Mouse (Mus musculus) lung, adult 2 months (tissue): ENCODE measurements around the gene Gm7324. TPM values are rescaled to one million over a fixed set of nuclear protein-coding genes. Genes with fewer than 3 reads are reported as not detected.
"Not testable (repeated sequence)": the region's sequence is repeated elsewhere in the genome, so short reads cannot be mapped to it uniquely, and the experiment has no call there.

Source experiments
- DNase-seq: peaks from one replicate; pipeline ENCODE4 v3.0.0; 2022
- H3K4me1 ChIP-seq: fragments of 200-500 bp; 2 replicates; pipeline ENCODE4 v1.6.1; 2011; ENCODE audit warnings: low read length; ENCODE audit not compliant: control insufficient read depth, insufficient read depth
- H3K4me3 ChIP-seq: fragments of 200-500 bp; replicated peaks from 2 replicates; pipeline ENCODE3; 2011; ENCODE audit warnings: low read depth, mild to moderate bottlenecking, control low read depth, low read length; ENCODE audit errors: extremely low read depth
- WGBS: fragments of 180-500 bp; shearing (Covaris S2); methylation state at CpG from one replicate; pipeline ENCODE4 v1.1.7; 2018; 5-methylcytosine and 5-hydroxymethylcytosine counted together
- polyA plus RNA-seq: library from polyadenylated mRNA; depleted of rRNA; stranded (reverse); fragments of >200 nt; gene quantifications from 2 replicates; pipeline ENCODE4 v1.2.3, GENCODE M21; 2012; rRNA removed

Gm7324 gene
- polyA plus RNA-seq: not detected in 2 replicates

DNA sequence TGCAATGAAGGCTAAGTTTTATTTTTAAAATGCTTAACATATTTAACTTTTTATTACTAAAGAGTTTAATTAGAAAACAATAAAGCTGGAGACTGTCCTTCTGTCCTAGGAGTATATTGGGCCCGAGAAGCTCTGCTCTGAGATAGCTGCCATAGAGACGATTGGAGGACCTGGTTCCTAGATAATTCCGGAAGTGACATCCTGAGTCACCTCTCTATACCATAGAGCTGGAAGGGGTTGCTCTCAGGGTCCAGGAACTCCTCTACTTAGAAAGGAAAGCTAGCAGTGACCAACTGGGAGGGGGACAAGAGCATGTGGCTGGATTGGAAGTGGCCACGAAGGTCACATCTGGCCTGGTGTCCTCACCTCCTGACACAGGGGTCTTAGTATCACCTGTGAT lies at the start of gene Gm7324:
TSS of gene Gm7324 (plus strand) at position 208 of the 400 bp plus-strand sequence.
- 82% methylated on average over 4 of the region's 4 CpGs for WGBS
- H3K4me3 ChIP-seq, DNase-seq: not testable (repeated sequence)

DNA sequence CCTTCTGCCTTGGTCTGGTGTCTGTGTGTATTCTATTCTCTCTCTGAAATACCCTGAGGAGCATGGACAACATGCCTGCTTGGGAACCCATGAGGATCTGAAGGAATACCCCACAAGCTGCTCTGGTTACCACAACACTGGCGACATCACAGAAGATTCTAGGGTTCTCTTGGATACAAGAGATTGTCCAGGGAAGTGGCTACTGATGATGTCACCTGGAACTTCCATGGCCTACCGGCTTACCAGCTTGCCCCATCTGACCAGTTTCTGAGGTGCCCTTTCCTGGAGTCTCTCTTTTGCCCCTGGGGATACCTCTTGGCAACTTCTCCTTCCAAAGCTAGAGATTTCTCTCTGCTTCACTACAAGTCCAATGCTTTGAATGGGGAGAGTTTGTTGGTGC lies 20.5 kb upstream of the Gm7324 start, which contains the start of gene Gm8165:
TSS of gene Gm8165 (minus strand) at position 101 of the 400 bp plus-strand sequence.
- H3K4me3 ChIP-seq, H3K4me1 ChIP-seq, DNase-seq: not testable (repeated sequence)
- 77% methylated on average over 1 of the region's 2 CpGs for WGBS

More for the DNA sequence above, at the start of gene Gm7324:
- H3K4me1 ChIP-seq: not testable (repeated sequence)

- not testable (repeated sequence) for H3K4me1 ChIP-seq, H3K4me3 ChIP-seq, DNase-seq
- 89% methylated on average over 3 of the region's 3 CpGs for WGBS
These were observed 29.8 kb downstream of the Gm7324 start, which contains the start of gene Gm16506 for GRCm38 (mm10) chr14:43727385-43727784. Gene Gm16506 (minus strand): TSS chr14:43727485.

DNA sequence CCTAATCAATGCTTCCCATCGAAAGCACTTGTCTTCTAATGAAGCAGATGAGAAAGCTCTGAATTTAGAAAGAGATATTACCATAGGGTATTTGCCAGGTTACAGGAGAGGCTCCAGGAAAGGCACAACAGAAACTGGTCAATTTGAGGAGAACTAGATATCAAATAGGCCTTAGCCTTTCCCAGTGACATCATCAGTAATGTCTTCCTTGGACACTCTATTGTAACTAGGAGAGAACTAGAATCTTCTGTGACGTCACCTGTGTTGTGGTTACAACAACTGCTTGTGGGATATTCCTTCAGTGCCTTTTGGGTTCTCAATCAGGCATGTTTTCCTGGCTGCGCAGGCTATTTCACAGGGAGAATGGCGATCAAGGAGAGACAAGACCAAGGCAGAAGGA lies 49.9 kb downstream of the Gm7324 start, which contains the start of gene Gm6526:
TSS of gene Gm6526 (plus strand) at position 301 of the 400 bp plus-strand sequence.
- DNase-seq: not testable (repeated sequence)
- WGBS: 70% methylated on average over 4 of the region's 4 CpGs

More for the DNA sequence above, 49.9 kb downstream of the Gm7324 start, which contains the start of gene Gm6526:
- H3K4me3 ChIP-seq, H3K4me1 ChIP-seq: not testable (repeated sequence)

Other genes with a start within 250 kb of the Gm7324 start
- gene Gm5799, start 154.3 kb upstream of the Gm7324 start, polyA plus RNA-seq: not detected in 2 replicates
- gene Gm17654, start 118.7 kb upstream of the Gm7324 start, polyA plus RNA-seq: not detected in 2 replicates
- gene Gm10375, start 89.8 kb upstream of the Gm7324 start, polyA plus RNA-seq: not detected in 2 replicates
- not detected in 2 replicates for gene Gm8165, start 20.6 kb upstream of the Gm7324 start, polyA plus RNA-seq
- gene Gm16506, start 29.7 kb downstream of the Gm7324 start, polyA plus RNA-seq: not detected in 2 replicates
- not detected in 2 replicates for gene Gm6526, start 50.0 kb downstream of the Gm7324 start, polyA plus RNA-seq
- not detected in 2 replicates for gene Gm8180, start 86.9 kb downstream of the Gm7324 start, polyA plus RNA-seq
- 60.1 and 70.5 TPM in 2 replicates for gene Ear1, start 177.7 kb downstream of the Gm7324 start, polyA plus RNA-seq
- not detected in 2 replicates for gene Ear10, start 225.7 kb downstream of the Gm7324 start, polyA plus RNA-seq
- gene Gm8113, start 227.6 kb downstream of the Gm7324 start, polyA plus RNA-seq: 2.0 and 2.3 TPM in 2 replicates